Mouse (Mus musculus): Measurements from ENCODE around the gene Dhx8. TPM values are rescaled to one million over a fixed set of nuclear protein-coding genes. Genes with fewer than 3 reads are reported as not detected.

Dhx8 gene
- polyA plus RNA-seq, 1 experiment, result 19.1 TPM

DNA sequence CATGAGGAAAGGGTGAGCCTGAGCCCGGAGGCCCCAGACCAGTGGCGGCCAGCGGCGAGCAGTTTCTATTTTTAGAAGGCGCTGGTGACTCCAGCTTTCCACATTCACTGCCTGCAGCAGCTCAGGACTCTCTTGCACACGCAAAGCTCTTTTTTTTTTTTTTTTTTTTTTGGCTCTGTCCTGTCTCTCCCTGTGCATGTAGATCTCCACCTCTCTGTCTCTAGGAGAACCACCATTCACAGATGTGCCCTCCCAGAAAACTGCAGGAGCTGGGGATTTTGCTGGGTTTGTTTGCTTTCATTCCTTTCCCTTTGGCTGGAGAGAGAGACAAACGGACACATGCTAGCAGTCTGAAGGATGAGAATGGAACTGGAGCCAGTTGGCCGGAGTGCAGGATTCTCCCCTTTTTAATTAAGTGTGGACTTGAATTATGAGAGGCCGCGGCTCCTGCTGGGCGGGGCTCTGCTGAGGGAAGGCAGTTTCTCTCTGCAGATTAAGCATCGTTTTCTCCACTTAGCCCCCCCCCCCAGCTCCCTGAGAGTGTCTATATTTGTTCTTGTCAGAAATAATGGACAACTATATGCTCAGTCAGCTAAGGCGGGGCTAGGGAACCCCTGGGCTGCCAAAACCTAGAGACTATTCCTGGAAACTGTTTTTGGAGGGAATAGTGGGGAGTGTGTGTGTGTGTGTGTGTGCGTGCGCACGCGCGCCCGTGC, 58.2 kb downstream of the Dhx8 start:
- H3ac ChIP-seq (ENCODE audit: control insufficient read depth, insufficient read length), result no peak overlapping the region
- no peaks in the 10 kb centered on the region for H3K79me2 ChIP-seq (ENCODE audit: control insufficient read depth, insufficient read depth)
- no peaks in the 10 kb centered on the region for H3K36me3 ChIP-seq (ENCODE audit: control insufficient read depth, insufficient read depth)
- peak overlapping the region; percentile 97 for H3K4me2 ChIP-seq (ENCODE audit: low read depth)
- no peaks in the 10 kb centered on the region for H3K27me3 ChIP-seq (ENCODE audit: control insufficient read depth, insufficient read depth, insufficient read length)
- TF ChIP-seq USF1 (IDR thresholded peaks at IDR 0.05; ENCODE audit: low read depth) (no peak), POLR2A (IDR thresholded peaks at IDR 0.05; ENCODE audit: insufficient read length, low read depth) (no peak), TCF3 (IDR thresholded peaks at IDR 0.05; ENCODE audit: insufficient read length, low read depth) (no peak), SRF (IDR thresholded peaks at IDR 0.05; ENCODE audit: control insufficient read depth, insufficient read length, low read depth) (no peak), MAX (IDR thresholded peaks at IDR 0.05; ENCODE audit: low read depth) (no peak), CEBPB (IDR thresholded peaks at IDR 0.05; ENCODE audit: insufficient read depth, poor library complexity, severe bottlenecking) (no peak), TCF12 (IDR thresholded peaks at IDR 0.05; ENCODE audit: insufficient read depth, poor library complexity, severe bottlenecking) (no peak), MYOG (IDR thresholded peaks at IDR 0.05; ENCODE audit: control insufficient read depth in 1 of 3, insufficient read depth in 1 of 3, insufficient read length in 2 of 3, low read depth in 2 of 3) (no peak), POLR2AphosphoS2 (IDR thresholded peaks at IDR 0.05; ENCODE audit: insufficient read length, low read depth) (no peak), MYOD1 (IDR thresholded peaks at IDR 0.05; ENCODE audit: control insufficient read depth in 1 of 3, insufficient read length in 2 of 3, low read depth in 2 of 3) (no peak), REST (IDR thresholded peaks at IDR 0.05; ENCODE audit: insufficient read depth, insufficient read length) (no peak), E2F4 (IDR thresholded peaks at IDR 0.05; ENCODE audit: insufficient read depth) (no peak)
- H3K4me3 ChIP-seq, result no peak overlapping the region

DNA sequence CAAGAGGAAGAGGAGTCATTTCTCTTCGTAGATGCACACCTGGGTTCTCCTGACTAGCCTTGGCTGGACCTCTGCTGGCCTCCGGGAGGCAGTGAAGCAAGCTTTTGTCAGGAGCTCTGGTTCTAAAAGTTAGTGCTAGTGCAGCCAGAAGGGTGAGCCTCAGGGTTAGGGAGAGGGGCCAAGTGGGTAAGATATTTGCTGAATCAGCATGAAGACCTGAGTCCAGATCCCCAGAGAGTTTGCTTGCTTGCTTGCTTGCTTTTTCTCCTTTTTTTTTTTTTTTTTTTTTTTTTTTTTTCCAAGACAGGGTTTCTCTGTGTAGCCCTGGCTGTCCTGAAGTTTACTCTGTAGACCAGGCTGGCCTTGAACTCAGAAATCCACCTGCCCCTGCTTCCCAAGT, 64.6 kb downstream of the Dhx8 start:
- H3K4me2 ChIP-seq (ENCODE audit: low read depth), result no peak overlapping the region
- no peaks in the 10 kb centered on the region for H3K27me3 ChIP-seq (ENCODE audit: control insufficient read depth, insufficient read depth, insufficient read length)
- no peak for TF ChIP-seq MAX (IDR thresholded peaks at IDR 0.05; ENCODE audit: low read depth)
- TF ChIP-seq POLR2AphosphoS2 (IDR thresholded peaks at IDR 0.05; ENCODE audit: insufficient read length, low read depth), result no peak
- no peak for TF ChIP-seq USF1 (IDR thresholded peaks at IDR 0.05; ENCODE audit: low read depth)
- TF ChIP-seq REST (IDR thresholded peaks at IDR 0.05; ENCODE audit: insufficient read depth, insufficient read length), result no peak
- no peak for TF ChIP-seq POLR2A (IDR thresholded peaks at IDR 0.05; ENCODE audit: insufficient read length, low read depth)
- TF ChIP-seq TCF3 (IDR thresholded peaks at IDR 0.05; ENCODE audit: insufficient read length, low read depth), result no peak
- TF ChIP-seq E2F4 (IDR thresholded peaks at IDR 0.05; ENCODE audit: insufficient read depth), result no peak
- no peak for TF ChIP-seq MYOD1 (IDR thresholded peaks at IDR 0.05; ENCODE audit: control insufficient read depth in 1 of 3, insufficient read length in 2 of 3, low read depth in 2 of 3)
- TF ChIP-seq SRF (IDR thresholded peaks at IDR 0.05; ENCODE audit: control insufficient read depth, insufficient read length, low read depth), result no peak
- TF ChIP-seq CEBPB (IDR thresholded peaks at IDR 0.05; ENCODE audit: insufficient read depth, poor library complexity, severe bottlenecking), result no peak
- no peak for TF ChIP-seq MYOG (IDR thresholded peaks at IDR 0.05; ENCODE audit: control insufficient read depth in 1 of 3, insufficient read depth in 1 of 3, insufficient read length in 2 of 3, low read depth in 2 of 3)
- no peak for TF ChIP-seq TCF12 (IDR thresholded peaks at IDR 0.05; ENCODE audit: insufficient read depth, poor library complexity, severe bottlenecking)
- no peak overlapping the region for H3K4me3 ChIP-seq
- no peak overlapping the region for H3ac ChIP-seq (ENCODE audit: control insufficient read depth, insufficient read length)
- H3K79me2 ChIP-seq (ENCODE audit: control insufficient read depth, insufficient read depth), result no peaks in the 10 kb centered on the region
- no peaks in the 10 kb centered on the region for H3K36me3 ChIP-seq (ENCODE audit: control insufficient read depth, insufficient read depth)

DNA sequence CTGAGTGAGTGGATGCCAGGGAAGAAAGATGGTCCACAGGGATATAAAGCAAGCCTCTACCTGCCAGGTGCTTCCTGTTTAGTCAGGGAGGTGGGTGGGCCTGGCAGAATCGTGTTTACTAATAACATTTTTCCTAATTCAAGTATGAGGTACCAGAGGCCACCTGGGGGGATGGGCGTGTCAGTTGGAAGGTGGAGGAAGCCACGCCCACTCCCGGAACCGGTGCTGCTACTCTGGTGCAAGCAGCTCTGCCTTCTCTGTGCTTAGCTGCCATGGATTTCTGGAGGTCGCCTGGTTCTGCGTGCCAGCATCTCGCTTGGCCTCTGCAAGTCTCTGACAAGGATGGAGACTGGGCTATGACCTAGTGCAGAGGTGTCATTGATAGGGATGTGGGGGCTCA, 65.4 kb downstream of the Dhx8 start:
- H3K79me2 ChIP-seq (ENCODE audit: control insufficient read depth, insufficient read depth), result no peaks in the 10 kb centered on the region
- no peaks in the 10 kb centered on the region for H3K27me3 ChIP-seq (ENCODE audit: control insufficient read depth, insufficient read depth, insufficient read length)
- no peaks in the 10 kb centered on the region for H3K36me3 ChIP-seq (ENCODE audit: control insufficient read depth, insufficient read depth)
- no peak for TF ChIP-seq REST (IDR thresholded peaks at IDR 0.05; ENCODE audit: insufficient read depth, insufficient read length)
- no peak for TF ChIP-seq POLR2A (IDR thresholded peaks at IDR 0.05; ENCODE audit: insufficient read length, low read depth)
- TF ChIP-seq USF1 (IDR thresholded peaks at IDR 0.05; ENCODE audit: low read depth), result no peak
- no peak for TF ChIP-seq POLR2AphosphoS2 (IDR thresholded peaks at IDR 0.05; ENCODE audit: insufficient read length, low read depth)
- TF ChIP-seq MAX (IDR thresholded peaks at IDR 0.05; ENCODE audit: low read depth), result no peak
- no peak for TF ChIP-seq SRF (IDR thresholded peaks at IDR 0.05; ENCODE audit: control insufficient read depth, insufficient read length, low read depth)
- no peak for TF ChIP-seq TCF3 (IDR thresholded peaks at IDR 0.05; ENCODE audit: insufficient read length, low read depth)
- TF ChIP-seq CEBPB (IDR thresholded peaks at IDR 0.05; ENCODE audit: insufficient read depth, poor library complexity, severe bottlenecking), result no peak
- TF ChIP-seq E2F4 (IDR thresholded peaks at IDR 0.05; ENCODE audit: insufficient read depth), result no peak
- no peak for TF ChIP-seq MYOD1 (IDR thresholded peaks at IDR 0.05; ENCODE audit: control insufficient read depth in 1 of 3, insufficient read length in 2 of 3, low read depth in 2 of 3)
- no peak for TF ChIP-seq TCF12 (IDR thresholded peaks at IDR 0.05; ENCODE audit: insufficient read depth, poor library complexity, severe bottlenecking)
- no peak for TF ChIP-seq MYOG (IDR thresholded peaks at IDR 0.05; ENCODE audit: control insufficient read depth in 1 of 3, insufficient read depth in 1 of 3, insufficient read length in 2 of 3, low read depth in 2 of 3)
- H3ac ChIP-seq (ENCODE audit: control insufficient read depth, insufficient read length), result no peak overlapping the region
- no peak overlapping the region for H3K4me2 ChIP-seq (ENCODE audit: low read depth)
- no peak overlapping the region for H3K4me3 ChIP-seq

DNA sequence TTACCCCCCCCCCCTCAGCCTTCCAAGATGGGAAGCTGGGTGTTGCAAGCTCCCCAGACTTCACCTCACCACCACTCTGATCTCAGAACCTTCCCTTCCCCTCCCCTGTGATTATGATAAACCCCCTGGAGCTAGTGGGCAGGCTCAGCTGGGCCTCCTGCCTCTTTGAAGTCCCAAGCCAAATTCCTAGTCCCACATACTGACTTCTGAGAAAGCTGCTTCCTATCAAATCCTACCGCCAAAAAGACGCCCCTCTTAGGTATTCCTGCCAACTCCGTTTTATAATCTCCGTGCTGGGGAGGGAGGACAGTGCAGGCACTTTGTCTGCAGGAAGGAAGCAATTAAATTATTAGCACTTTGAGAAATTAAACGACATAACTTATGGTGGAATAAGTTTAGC, 68.7 kb downstream of the Dhx8 start:
- Histone ChIP-seq H3K4me3 (no peak overlapping the region), H3K4me2 (ENCODE audit: low read depth) (no peak overlapping the region), H3K79me2 (ENCODE audit: control insufficient read depth, insufficient read depth) (no peaks in the 10 kb centered on the region), H3K36me3 (ENCODE audit: control insufficient read depth, insufficient read depth) (no peaks in the 10 kb centered on the region), H3ac (ENCODE audit: control insufficient read depth, insufficient read length) (no peak overlapping the region), H3K27me3 (ENCODE audit: control insufficient read depth, insufficient read depth, insufficient read length) (no peaks in the 10 kb centered on the region)
- TF ChIP-seq CEBPB (IDR thresholded peaks at IDR 0.05; ENCODE audit: insufficient read depth, poor library complexity, severe bottlenecking), result no peak
- TF ChIP-seq POLR2A (IDR thresholded peaks at IDR 0.05; ENCODE audit: insufficient read length, low read depth), result no peak
- TF ChIP-seq MYOD1 (IDR thresholded peaks at IDR 0.05; ENCODE audit: control insufficient read depth in 1 of 3, insufficient read length in 2 of 3, low read depth in 2 of 3), result no peak
- no peak for TF ChIP-seq E2F4 (IDR thresholded peaks at IDR 0.05; ENCODE audit: insufficient read depth)
- no peak for TF ChIP-seq MAX (IDR thresholded peaks at IDR 0.05; ENCODE audit: low read depth)
- TF ChIP-seq TCF3 (IDR thresholded peaks at IDR 0.05; ENCODE audit: insufficient read length, low read depth), result no peak
- no peak for TF ChIP-seq MYOG (IDR thresholded peaks at IDR 0.05; ENCODE audit: control insufficient read depth in 1 of 3, insufficient read depth in 1 of 3, insufficient read length in 2 of 3, low read depth in 2 of 3)
- no peak for TF ChIP-seq REST (IDR thresholded peaks at IDR 0.05; ENCODE audit: insufficient read depth, insufficient read length)
- no peak for TF ChIP-seq USF1 (IDR thresholded peaks at IDR 0.05; ENCODE audit: low read depth)
- no peak for TF ChIP-seq TCF12 (IDR thresholded peaks at IDR 0.05; ENCODE audit: insufficient read depth, poor library complexity, severe bottlenecking)
- TF ChIP-seq POLR2AphosphoS2 (IDR thresholded peaks at IDR 0.05; ENCODE audit: insufficient read length, low read depth), result no peak
- TF ChIP-seq SRF (IDR thresholded peaks at IDR 0.05; ENCODE audit: control insufficient read depth, insufficient read length, low read depth), result no peak

Data from myocyte (in vitro differentiated cells).